Mouse (Mus musculus) kidney, postnatal 0 days (tissue): Measurements from ENCODE around the gene Gm11115. TPM values are rescaled to one million over a fixed set of nuclear protein-coding genes. Genes with fewer than 3 reads are reported as not detected.

Source experiments
- ATAC-seq: fragments of 200-750 bp; cut with Nextera tagmentation; replicated peaks from 2 replicates; pipeline ENCODE4 v1.8.0; 2017; ENCODE audit warnings: low read depth, moderate number of reproducible peaks, moderate TSS enrichment, moderate library complexity; ENCODE audit not compliant: low FRiP score
- DNase-seq: peaks from one replicate; pipeline ENCODE4 v3.0.0-alpha.2; 2016; ENCODE audit warnings: low spot score
- H3K27ac ChIP-seq: fragments of 300-500 bp; sonication (generic); 2 replicates; pipeline ENCODE4 v1.5.1; 2014; ENCODE audit warnings: mild to moderate bottlenecking
- H3K27me3 ChIP-seq: fragments of 300-500 bp; sonication (generic); 2 replicates; pipeline ENCODE4 v1.6.1; 2014; ENCODE audit warnings: low read length, mixed read lengths; ENCODE audit not compliant: insufficient read depth
- H3K36me3 ChIP-seq: fragments of 300-500 bp; sonication (generic); 2 replicates; pipeline ENCODE4 v1.6.1; 2014; ENCODE audit warnings: low read length, mixed read lengths; ENCODE audit not compliant: insufficient read depth
- H3K4me1 ChIP-seq: fragments of 300-500 bp; sonication (generic); replicated peaks from 2 replicates; pipeline ENCODE4 v1.6.1; 2014; ENCODE audit warnings: antibody characterized with exemption, low read length, mixed read lengths; ENCODE audit not compliant: insufficient read depth
- H3K4me2 ChIP-seq: fragments of 300-500 bp; sonication (generic); 2 replicates; pipeline ENCODE4 v1.6.1; 2014; ENCODE audit warnings: mild to moderate bottlenecking, low read length, moderate library complexity, mixed read lengths
- H3K4me3 ChIP-seq: fragments of 300-500 bp; sonication (generic); replicated peaks from 2 replicates; pipeline ENCODE4 v1.5.1; 2014; ENCODE audit warnings: low read depth, low read length
- H3K9ac ChIP-seq: fragments of 300-500 bp; sonication (generic); 2 replicates; pipeline ENCODE4 v1.6.1; 2014; ENCODE audit warnings: low read depth, low read length
- H3K9me3 ChIP-seq: fragments of 300-500 bp; sonication (generic); replicated peaks from 2 replicates; pipeline ENCODE4 v1.6.1; 2016; ENCODE audit warnings: low read length, inconsistent platforms, mixed read lengths
- CTCF ChIP-seq: IDR thresholded peaks from 2 replicates; pipeline ENCODE4 v1.5.1; 2016; ENCODE audit warnings: antibody characterized with exemption, low read depth, mild to moderate bottlenecking, moderate library complexity
- WGBS: fragments of 180-500 bp; shearing (Covaris S2); extraction: QIAGEN DNeasy Blood & Tissue Kit; methylation state at CpG from one replicate; pipeline ENCODE4 v1.1.7; 2014; 5-methylcytosine and 5-hydroxymethylcytosine counted together
- polyA plus RNA-seq: library from polyadenylated mRNA; unstranded; fragments of >200 nt; fragmentation: Nextera tagmentation; extraction: Ambion mirVana; gene quantifications from 2 replicates; pipeline ENCODE4 v1.2.1, GENCODE M21; 2015

Gm11115 gene
- not detected in 2 replicates for polyA plus RNA-seq

GRCm38 (mm10) chr5:88153999-88154398, at the start of gene Gm11115:
Gene Gm11115, minus strand, starts transcription at chr5:88154099.
- TF ChIP-seq CTCF: no peak
- no peaks in the 10 kb centered on the region for H3K27me3 ChIP-seq
- ATAC-seq (no peak), DNase-seq (no peak)
- no peaks in the 10 kb centered on the region for H3K9me3 ChIP-seq
- H3K36me3 ChIP-seq: no peaks in the 10 kb centered on the region
- H3K4me3 ChIP-seq: no peak within 1 kb of the TSS
- H3K27ac ChIP-seq: no peak within 1 kb of the TSS
- H3K4me2 ChIP-seq: no peak within 1 kb of the TSS
- H3K9ac ChIP-seq: no peak within 1 kb of the TSS
- no peaks in the 10 kb centered on the region for H3K4me1 ChIP-seq

- no peaks in the 10 kb centered on the region for H3K4me1 ChIP-seq
- no peak within 1 kb of the TSS for H3K4me2 ChIP-seq
- DNase-seq (no peak), ATAC-seq (no peak)
- no peak within 1 kb of the TSS for H3K4me3 ChIP-seq
- H3K27me3 ChIP-seq: no peaks in the 10 kb centered on the region
- no peak for TF ChIP-seq CTCF
- no peaks in the 10 kb centered on the region for H3K36me3 ChIP-seq
- no peak within 1 kb of the TSS for H3K27ac ChIP-seq
- 74% methylated on average over 1 of the region's 1 CpGs for WGBS
- no peaks in the 10 kb centered on the region for H3K9me3 ChIP-seq
- no peak within 1 kb of the TSS for H3K9ac ChIP-seq
Measured at GRCm38 (mm10) chr5:88111430-88111829, 42.5 kb downstream of the Gm11115 start, which contains the start of gene Gm11116. Gene Gm11116, minus strand, starts transcription at chr5:88111530.

Other genes with a start within 250 kb of the Gm11115 start
- gene Csn3, start 228.5 kb downstream of the Gm11115 start, polyA plus RNA-seq: 0.18 TPM in 1 of 2 replicates, not detected in the other
- not detected in 2 replicates for gene 2310003L06Rik, start 184.6 kb downstream of the Gm11115 start, polyA plus RNA-seq
- not detected in 2 replicates for gene Gm28434, start 184.6 kb downstream of the Gm11115 start, polyA plus RNA-seq
- not detected in 2 replicates for gene Cabs1, start 174.7 kb downstream of the Gm11115 start, polyA plus RNA-seq
- gene Smr3a, start 151.6 kb downstream of the Gm11115 start, polyA plus RNA-seq: not detected in 2 replicates
- not detected in 2 replicates for gene Smr2, start 67.5 kb downstream of the Gm11115 start, polyA plus RNA-seq
- not detected in 2 replicates for gene Gm11116, start 42.6 kb downstream of the Gm11115 start, polyA plus RNA-seq
- gene Gm7714, start 114.8 kb upstream of the Gm11115 start, polyA plus RNA-seq: not detected in 2 replicates
- not detected in 2 replicates for gene Prol1, start 163.2 kb upstream of the Gm11115 start, polyA plus RNA-seq
- not detected in 2 replicates for gene Amtn, start 222.0 kb upstream of the Gm11115 start, polyA plus RNA-seq